Mouse (Mus musculus) stomach, embryonic 14.5 days (tissue): ENCODE measurements around the gene Cyp2ab1. TPM values are rescaled to one million over a fixed set of nuclear protein-coding genes. Genes with fewer than 3 reads are reported as not detected.

ENCODE experiments used
- polyA plus RNA-seq: library from polyadenylated mRNA; unstranded; fragments of >200 nt; fragmentation: Nextera tagmentation; extraction: Ambion mirVana; gene quantifications from 2 replicates; pipeline ENCODE4 v1.2.1, GENCODE M21; 2014

The Cyp2ab1 gene
- polyA plus RNA-seq, 1 experiment from 2014 or later = not detected

Other genes with a start within 250 kb of the Cyp2ab1 start
- gene Klhl24, start 227.9 kb downstream of the Cyp2ab1 start, polyA plus RNA-seq = 28.9 and 32.6 TPM in 2 replicates
- 44.1 and 45.3 TPM in 2 replicates for gene Yeats2, start 184.3 kb downstream of the Cyp2ab1 start, polyA plus RNA-seq
- 0.69 and 1.3 TPM in 2 replicates for gene Map6d1, start 84.0 kb downstream of the Cyp2ab1 start, polyA plus RNA-seq
- 76.3 and 83.4 TPM in 2 replicates for gene Parl, start 23.0 kb downstream of the Cyp2ab1 start, polyA plus RNA-seq
- 73.9 and 81.7 TPM in 2 replicates for gene Abcc5, start 101.0 kb upstream of the Cyp2ab1 start, polyA plus RNA-seq
- gene Eif2b5, start 173.4 kb upstream of the Cyp2ab1 start, polyA plus RNA-seq = 83.8 and 87.3 TPM in 2 replicates
- gene Dvl3, start 191.6 kb upstream of the Cyp2ab1 start, polyA plus RNA-seq = 29.2 and 31.7 TPM in 2 replicates
- 586 and 625 TPM in 2 replicates for gene Ap2m1, start 210.1 kb upstream of the Cyp2ab1 start, polyA plus RNA-seq
- 53.0 and 53.5 TPM in 2 replicates for gene Abcf3, start 223.2 kb upstream of the Cyp2ab1 start, polyA plus RNA-seq